Mouse (Mus musculus): ENCODE measurements around the gene Olfr1093.

Olfr1093 gene

GRCm38 (mm10) chr2:86782179-86782578, at the start of gene Olfr1093:
Olfr1093 (plus strand) TSS chr2:86782479.
- no peak for DNase-seq

GRCm38 (mm10) chr2:86733601-86734000, 48.7 kb upstream of the Olfr1093 start, which contains the start of gene Olfr1089:
Olfr1089 (minus strand) TSS chr2:86733701.
- DNase-seq = no peak

- DNase-seq = no peak
Measured at GRCm38 (mm10) chr2:86758893-86759292, 23.4 kb upstream of the Olfr1093 start, which contains the start of gene Olfr1090. Olfr1090 (minus strand) TSS chr2:86758993.

GRCm38 (mm10) chr2:86761050-86761449, 21.2 kb upstream of the Olfr1093 start:
- DNase-seq = no peak

- DNase-seq = no peak
Measured at GRCm38 (mm10) chr2:86809918-86810317, 27.6 kb downstream of the Olfr1093 start, which contains the start of gene Olfr141. Olfr141 (minus strand) TSS chr2:86810018.

- DNase-seq = no peak
Measured at GRCm38 (mm10) chr2:86824363-86824762, 42.1 kb downstream of the Olfr1093 start, which contains the start of gene Olfr1094. Olfr1094 (plus strand) TSS chr2:86824663.
